Comparison of ENCODE assay signal across 8 mouse cellular contexts in the genomic region with DNA sequence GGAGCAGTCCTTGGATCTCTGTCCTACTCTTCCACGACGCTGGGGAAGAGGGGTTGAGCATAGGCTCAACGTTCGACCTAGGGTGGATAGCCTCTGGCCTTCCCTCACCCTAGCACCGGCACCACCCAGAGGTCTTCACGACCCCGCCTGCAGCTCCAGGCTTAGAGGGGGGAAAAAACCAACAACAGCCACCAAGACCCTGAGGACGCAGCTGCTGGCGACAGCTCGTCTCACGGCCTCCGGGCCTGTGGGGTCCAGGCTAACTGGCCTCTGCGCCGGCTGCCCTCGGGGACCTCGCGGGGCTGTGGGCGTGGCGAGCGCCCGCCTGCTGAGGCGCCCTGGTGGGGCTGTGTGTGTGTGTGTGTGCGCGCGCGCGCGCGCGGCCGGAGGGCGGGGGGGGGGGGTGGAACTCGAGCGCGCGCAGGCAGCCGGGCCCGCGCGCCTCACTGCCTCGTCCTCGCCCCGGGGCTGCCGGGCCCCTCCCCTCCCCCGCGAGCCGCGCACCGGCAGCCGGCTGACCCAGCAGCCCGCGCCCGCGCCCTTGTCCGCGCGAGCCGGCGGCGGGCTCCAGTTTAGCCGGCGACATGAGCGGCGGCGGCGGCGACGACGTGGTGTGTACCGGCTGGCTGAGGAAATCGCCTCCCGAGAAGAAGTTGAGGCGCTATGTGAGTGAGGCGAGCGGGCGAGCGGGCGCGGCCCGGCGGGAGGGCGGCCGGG. TPM values are rescaled to one million over a fixed set of nuclear protein-coding genes. Genes with fewer than 3 reads are reported as not detected.
DNase-seq lines count a peak whose midpoint lies in the region; ATAC-seq lines count a peak whose summit lies in the region.

A gene (plus strand): TSS at position 345 of the 717 bp plus-strand sequence.

- peak within 1 kb of the TSS; percentile 99 for H3K4me3 ChIP-seq in hindbrain, embryonic 15.5 days
- H3K4me3 ChIP-seq in megakaryocyte, embryonic 14.5 days (replicated peaks): peak within 1 kb of the TSS; percentile 95

- peak within 1 kb of the TSS; percentile 84 for H3K4me2 ChIP-seq in hindbrain, embryonic 15.5 days

- H3K36me3 ChIP-seq in hindbrain, embryonic 15.5 days: no peaks in the 10 kb centered on the region
- H3K36me3 ChIP-seq in megakaryocyte, embryonic 14.5 days (replicated peaks; ENCODE audit: low read length): no peaks in the 10 kb centered on the region

- DNase-seq in cerebellum, postnatal 4 days (ENCODE audit: low spot score in 2 of 2): peak; percentile 31 to 53
- peak; percentile 65 for DNase-seq in gastrocnemius, adult 18-20 months (ENCODE audit: low spot score)
- peak; percentile 43 to 46 for DNase-seq in left cerebral cortex, adult 8-10 months (ENCODE audit: low spot score in 2 of 2)
- DNase-seq in right cerebral cortex, postnatal 10 days (ENCODE audit: low spot score in 2 of 2): peak; percentile 73 to 75
- peak; percentile 70 to 73 for DNase-seq in urinary bladder, postnatal 4 days (ENCODE audit: low spot score in 2 of 2)

- H3K9ac ChIP-seq in hindbrain, embryonic 15.5 days: peak within 1 kb of the TSS; percentile 96

- no peaks in the 10 kb centered on the region for H3K27me3 ChIP-seq in hindbrain, embryonic 15.5 days
- H3K27me3 ChIP-seq in megakaryocyte, embryonic 14.5 days (replicated peaks): no peaks in the 10 kb centered on the region

- peaks cover 17% of the 10 kb centered on the region for H3K4me1 ChIP-seq in hindbrain, embryonic 15.5 days (replicated peaks)
- H3K4me1 ChIP-seq in megakaryocyte, embryonic 14.5 days: peaks cover 58% of the 10 kb centered on the region

- H3K27ac ChIP-seq in hindbrain, embryonic 15.5 days (replicated peaks): peak within 1 kb of the TSS; percentile 90

- WGBS in hindbrain, embryonic 15.5 days: under 1% methylated on average over 45 of the region's 83 CpGs

- no peaks in the 10 kb centered on the region for H3K9me3 ChIP-seq in hindbrain, embryonic 15.5 days
- no peaks in the 10 kb centered on the region for H3K9me3 ChIP-seq in megakaryocyte, embryonic 14.5 days

- peak; percentile 26 for ATAC-seq in activated CD4-positive, CD25-positive, alpha-beta regulatory T cell, adult 4 months
- ATAC-seq in hindbrain, embryonic 15.5 days (ENCODE audit: low FRiP score, low read depth): peak; percentile 86

RNA-seq across cellular contexts. Expression of the gene that starts here (rescaled TPM):
- polyA plus RNA-seq in activated CD4-positive, CD25-positive, alpha-beta regulatory T cell, adult 4 months (2017; shearing (Covaris generic)): under 1 TPM in 1 of 2 experiments, not detected in 1; 0.11 TPM
- 1 to 10 TPM; 5.3 to 8.5 TPM for total RNA-seq in gastrocnemius, adult 18-20 months (2021)
- 17.5 and 17.8 TPM in 2 replicates for polyA plus RNA-seq in hindbrain, embryonic 15.5 days (2015; fragmentation: Nextera tagmentation; extraction: Ambion mirVana)
- 10 to 100 TPM; 17.3 to 18.6 (median 17.6) TPM for total RNA-seq in left cerebral cortex, adult 8-10 months (2022)
- polyA plus RNA-seq in megakaryocyte, embryonic 14.5 days (2012; ENCODE audit: insufficient read depth, low replicate concordance): 1.1 and 2.2 TPM in 2 replicates

Comparison
In these comparisons a context has a peak if more than half of its experiments do, and no peak if none do; other contexts are left out.
1. Peak in every context shown above with its lines: DNase-seq, ATAC-seq, H3K4me3 ChIP-seq and H3K27ac ChIP-seq.
2. Peak in ATAC-seq in activated CD4-positive, CD25-positive, alpha-beta regulatory T cell, adult 4 months; RNA of the gene not detected or under 1 TPM.